Mouse (Mus musculus) bone marrow, adult 2 months (tissue): ENCODE data around the gene Atp6v0d1.

Experiments used
- CTCF ChIP-seq: fragments of 200-500 bp; IDR thresholded peaks from 2 replicates; pipeline ENCODE4 v1.5.1; 2011; ENCODE audit warnings: low read length, control low read depth; ENCODE audit not compliant: control insufficient read depth, insufficient read depth
- POLR2A ChIP-seq: fragments of 200-500 bp; IDR thresholded peaks from 2 replicates; pipeline ENCODE4 v1.6.1; 2011; ENCODE audit warnings: low read depth, mild to moderate bottlenecking, control low read depth, low read length, borderline replicate concordance; ENCODE audit not compliant: control insufficient read depth

DNA sequence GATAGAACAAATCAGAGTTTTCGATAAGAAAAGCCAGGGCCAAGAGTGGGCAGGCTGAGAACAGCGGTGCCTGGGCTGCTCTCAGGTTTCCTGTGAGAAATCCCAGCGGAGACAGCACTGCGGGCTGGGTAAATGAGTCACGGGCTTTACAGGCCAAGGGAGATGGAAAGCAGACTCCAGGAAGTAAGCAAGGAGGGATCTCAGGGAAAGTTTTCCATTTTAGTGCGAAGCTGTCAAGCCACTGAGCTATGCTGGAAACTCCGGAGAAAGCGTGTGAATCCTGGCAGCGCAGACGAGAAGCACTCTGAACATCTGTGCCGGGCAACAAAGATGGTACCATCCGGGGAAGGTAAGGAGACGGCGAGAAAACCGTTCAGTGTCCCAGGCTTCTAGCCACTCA lies 28.0 kb upstream of the Atp6v0d1 start:
- TF ChIP-seq CTCF (no peak), POLR2A (no peak)
